Mouse (Mus musculus) R1 (cell line): ENCODE results near the gene Bhlhe40.

Experiments used
- DNase-seq: peaks from one replicate; pipeline ENCODE4 v3.0.0-alpha.2; 2018; ENCODE audit warnings: low read depth, low spot score

The Bhlhe40 gene

GRCm38 (mm10) chr6:108688344-108688743 lies 27.9 kb downstream of the Bhlhe40 start:
- DNase-seq = peak; percentile 85

GRCm38 (mm10) chr6:108692986-108693385 lies 32.6 kb downstream of the Bhlhe40 start:
- DNase-seq = no peak

- DNase-seq = no peak
Measured at GRCm38 (mm10) chr6:108694965-108695724, 34.7 kb downstream of the Bhlhe40 start.

DNA sequence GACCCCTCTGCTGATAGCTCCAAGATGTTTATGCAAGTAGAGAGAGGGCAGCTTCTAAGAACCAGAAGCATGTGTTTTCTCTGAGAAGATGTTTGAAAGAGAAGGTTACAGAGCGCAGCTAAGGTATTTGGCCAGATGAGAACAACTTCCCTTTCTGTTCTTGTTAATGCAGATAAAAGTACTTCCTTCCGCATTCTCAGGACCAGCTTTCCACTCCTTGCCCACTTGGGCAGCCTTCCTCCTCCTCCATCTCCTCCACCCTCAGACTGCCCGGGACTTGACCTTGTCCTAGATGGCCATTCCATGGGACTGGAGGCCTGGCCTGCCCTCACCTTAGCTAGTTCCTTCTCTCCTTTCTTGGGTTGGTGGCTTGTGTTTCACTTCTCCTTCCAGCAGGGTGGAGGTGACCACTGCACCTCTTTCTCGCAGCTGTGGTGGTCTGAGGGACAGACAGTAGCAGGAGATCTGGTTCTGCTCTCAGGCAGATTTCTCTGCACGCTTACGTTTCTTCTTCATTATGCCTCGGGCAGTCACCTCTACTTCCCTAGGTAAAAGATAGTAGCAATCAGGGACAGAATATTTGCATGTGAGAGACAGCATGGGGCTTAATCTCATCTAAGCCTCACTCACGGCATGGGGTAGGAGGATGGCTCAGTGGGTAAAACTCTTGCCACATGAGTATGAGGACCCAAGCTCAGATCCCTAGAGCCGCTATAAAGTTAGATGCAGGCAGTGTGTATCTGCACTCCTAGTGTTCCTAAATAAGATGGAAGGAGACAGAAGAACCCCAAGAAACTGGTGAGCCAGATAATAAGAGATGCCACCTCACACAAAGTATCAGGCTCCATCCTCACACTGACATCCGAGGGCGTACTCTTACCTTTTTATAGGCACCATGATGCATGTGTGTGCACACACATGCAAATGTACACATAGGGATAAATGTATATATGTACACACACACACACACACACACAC lies 35.7 kb downstream of the Bhlhe40 start:
- no peak for DNase-seq

- no peak for DNase-seq
Measured at GRCm38 (mm10) chr6:108696822-108697202, 36.4 kb downstream of the Bhlhe40 start.

DNA sequence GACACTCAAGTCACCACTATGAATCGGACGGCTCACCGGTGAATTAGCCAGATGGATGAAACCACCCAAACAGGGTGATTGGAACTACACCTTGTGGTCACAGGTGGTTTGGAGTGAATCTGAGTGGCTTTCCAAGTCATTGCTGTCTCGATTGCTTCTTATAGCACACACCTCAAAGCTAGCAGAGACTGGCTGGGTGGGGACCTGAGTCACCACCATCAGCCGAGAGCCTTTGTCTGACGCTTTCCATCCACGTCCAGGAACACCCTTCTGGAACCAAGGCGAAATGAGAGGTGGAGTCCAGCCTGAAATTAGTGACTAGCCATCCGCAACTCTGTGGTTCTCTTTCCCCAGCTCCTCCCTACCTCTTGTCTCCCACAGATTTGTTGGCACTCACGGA lies 36.9 kb downstream of the Bhlhe40 start:
- DNase-seq = no peak

DNA sequence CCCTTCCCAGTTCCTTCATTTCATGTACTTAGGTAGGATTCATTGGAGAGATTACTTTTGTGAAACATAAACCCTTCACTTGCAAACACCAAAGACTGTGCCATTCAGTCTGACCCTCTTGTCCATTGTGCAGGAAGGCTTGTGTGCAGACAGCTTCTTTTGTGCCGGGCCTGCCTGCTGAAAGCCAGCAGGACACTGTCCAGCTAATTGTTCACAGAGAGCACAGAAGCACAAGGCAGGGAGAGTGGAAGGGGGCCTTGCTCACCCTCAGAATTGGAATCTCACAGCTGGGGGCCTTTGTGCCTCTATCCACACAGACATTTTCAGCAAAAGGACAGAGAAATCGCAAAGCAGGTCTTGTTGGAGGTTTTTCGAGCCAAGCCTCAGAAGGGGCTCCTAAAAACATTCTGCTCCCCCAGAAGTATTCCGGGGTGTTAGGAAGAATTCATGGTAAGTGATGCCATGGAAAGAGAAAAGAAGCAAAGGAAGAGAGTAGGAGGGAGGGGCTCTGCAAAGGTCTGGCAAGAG lies 38.0 kb downstream of the Bhlhe40 start:
- DNase-seq = no peak

GRCm38 (mm10) chr6:108699679-108700078 lies 39.2 kb downstream of the Bhlhe40 start:
- DNase-seq = no peak

DNA sequence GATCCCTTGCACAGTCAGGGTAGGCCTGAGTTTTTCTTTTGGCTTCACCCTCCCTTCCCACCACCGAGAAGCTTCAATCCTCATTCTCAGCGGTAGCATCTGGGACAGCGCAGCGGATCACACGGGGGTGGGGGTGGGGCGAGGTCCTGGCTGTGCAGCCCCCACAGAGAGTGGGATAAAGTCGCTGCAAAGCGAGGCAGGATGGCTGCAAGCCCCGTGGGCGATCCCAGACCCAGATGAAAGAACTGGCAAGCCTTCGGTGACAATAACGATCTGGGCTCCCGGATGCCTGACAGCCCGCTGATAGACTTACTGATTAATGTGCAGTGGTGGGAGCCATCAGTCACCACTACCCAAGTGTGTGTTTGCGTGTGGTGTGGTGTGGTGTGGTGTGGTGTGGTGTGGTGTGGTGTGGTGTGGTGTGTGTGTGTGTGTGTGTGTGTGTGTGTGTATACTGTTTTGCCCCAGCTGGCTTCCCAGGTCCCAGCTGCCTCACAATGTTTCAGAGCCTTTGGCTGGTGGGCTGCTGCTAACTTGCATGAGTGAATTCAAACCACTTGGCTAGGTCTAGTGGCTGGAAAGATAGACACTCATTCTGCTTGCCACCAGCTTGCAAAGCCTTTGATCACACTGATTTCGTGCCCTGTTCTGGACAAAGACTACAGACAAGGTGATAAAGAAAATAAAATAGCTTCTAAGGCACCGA lies 40.4 kb downstream of the Bhlhe40 start:
- DNase-seq = no peak

- peak; percentile 85 for DNase-seq
Measured at GRCm38 (mm10) chr6:108702648-108703047, 42.2 kb downstream of the Bhlhe40 start.

- no peak for DNase-seq
Measured at GRCm38 (mm10) chr6:108703085-108703484, 42.7 kb downstream of the Bhlhe40 start.

DNA sequence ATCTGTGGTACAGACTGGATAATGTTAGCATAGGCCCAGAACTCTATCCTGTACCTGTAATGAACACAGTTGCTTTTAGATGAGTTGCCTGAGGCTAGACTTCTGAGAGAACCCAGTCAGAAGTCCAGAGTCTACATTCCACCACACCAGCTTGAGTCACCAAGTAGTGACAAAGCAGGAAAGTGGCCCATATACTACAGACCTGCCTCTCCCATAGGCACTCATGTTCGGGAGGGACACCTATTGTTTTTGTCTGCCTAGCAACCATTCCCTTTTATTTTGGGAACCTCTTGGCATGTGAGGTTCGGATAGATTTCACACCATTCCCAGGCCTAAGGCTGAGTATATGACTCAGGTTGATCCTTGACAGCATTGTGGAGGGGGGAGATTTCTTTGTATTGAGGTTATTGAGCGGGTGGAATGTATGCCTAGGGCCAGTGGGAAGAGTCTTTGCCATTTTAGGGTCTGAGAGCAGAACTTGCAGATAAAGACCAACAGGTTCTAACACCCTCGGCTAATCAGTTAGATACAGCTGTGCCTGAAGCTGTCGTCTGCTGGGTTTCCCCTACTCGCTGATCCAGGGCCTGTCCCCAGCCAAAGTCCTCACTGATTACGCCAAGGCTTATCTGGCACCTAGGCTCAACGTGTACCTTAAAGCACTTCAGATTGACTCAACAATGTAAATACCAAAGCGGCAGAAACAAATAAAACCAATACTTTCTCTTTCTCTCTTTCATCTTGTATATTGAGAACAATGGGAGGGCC lies 44.1 kb downstream of the Bhlhe40 start:
- no peak for DNase-seq

DNA sequence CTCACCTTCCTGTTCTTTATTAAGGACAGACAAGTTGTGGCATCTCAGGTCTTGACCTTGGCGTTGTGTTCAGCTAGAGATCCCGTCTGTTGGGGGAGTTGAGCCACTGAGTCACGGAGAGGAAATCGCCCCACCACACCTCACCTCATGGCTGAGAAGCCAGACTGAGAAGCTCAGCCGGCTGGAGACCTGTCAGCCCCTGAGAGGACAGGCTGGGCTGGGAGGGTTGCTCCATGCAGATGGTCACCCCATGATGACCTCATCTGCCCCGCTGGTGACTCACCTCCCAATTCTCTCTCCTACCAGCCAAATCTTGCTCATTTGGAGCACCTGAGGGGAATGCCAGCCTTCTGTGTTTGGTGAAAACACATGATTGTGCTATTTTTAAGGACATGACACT lies 45.5 kb downstream of the Bhlhe40 start:
- DNase-seq = peak; percentile 93

GRCm38 (mm10) chr6:108706994-108707645 lies 46.7 kb downstream of the Bhlhe40 start:
- no peak for DNase-seq

DNA sequence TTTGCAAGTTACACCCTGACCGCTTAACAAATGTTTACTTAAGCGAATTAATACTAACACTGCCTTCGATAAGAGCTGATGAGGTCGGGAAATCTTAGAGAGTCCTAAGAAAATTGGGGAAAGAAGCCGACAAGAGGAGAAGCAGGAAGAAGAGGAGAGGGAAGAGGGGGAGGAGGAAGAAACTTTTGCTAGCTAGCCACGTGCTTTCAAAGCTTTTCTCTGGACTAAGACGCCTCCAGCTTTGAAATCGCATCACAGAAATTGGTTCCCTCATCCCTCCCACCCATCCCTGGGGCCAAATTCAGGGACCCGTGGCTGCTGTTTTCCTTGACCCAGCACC lies 48.7 kb downstream of the Bhlhe40 start:
- DNase-seq = no peak

DNA sequence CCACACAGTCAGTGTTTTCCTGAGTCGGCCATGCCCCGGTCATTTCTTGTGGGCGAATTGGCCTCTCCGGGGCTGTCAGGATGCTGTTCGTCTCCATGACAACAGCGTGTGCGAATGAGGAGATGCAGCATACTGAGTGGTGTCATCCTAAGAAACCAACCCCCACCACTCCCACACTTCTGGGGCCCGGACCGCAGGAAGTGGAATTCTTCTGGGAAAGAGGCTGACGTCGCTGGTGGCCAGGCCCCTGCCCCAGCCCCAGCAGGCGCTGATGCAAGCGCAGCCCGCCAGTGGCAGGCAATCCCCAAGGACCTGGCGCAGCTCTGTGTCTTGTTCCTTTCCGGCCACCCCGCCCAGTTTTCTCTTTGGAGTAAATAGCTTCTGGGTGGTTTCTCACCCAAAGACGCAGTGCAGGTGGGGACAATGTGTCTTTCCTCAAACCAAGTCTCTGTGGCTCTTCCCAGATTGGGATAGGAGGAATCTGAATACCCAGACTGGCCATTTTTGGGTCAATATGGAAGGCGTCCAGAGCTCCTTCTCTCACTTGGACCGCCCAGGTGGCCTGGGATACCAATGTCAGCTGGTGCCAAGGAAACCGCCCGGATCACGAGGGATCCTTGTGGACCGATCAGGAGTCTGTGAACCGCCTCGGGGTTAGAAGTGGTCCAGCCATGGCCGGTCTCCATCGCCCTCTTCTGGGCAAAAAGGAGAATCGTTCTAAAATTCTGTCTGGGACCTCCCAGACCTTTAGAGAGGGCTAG lies 49.2 kb downstream of the Bhlhe40 start:
- DNase-seq = peak; percentile 96

- peak; percentile 52 for DNase-seq
Measured at GRCm38 (mm10) chr6:108710667-108711066, 50.2 kb downstream of the Bhlhe40 start.

DNA sequence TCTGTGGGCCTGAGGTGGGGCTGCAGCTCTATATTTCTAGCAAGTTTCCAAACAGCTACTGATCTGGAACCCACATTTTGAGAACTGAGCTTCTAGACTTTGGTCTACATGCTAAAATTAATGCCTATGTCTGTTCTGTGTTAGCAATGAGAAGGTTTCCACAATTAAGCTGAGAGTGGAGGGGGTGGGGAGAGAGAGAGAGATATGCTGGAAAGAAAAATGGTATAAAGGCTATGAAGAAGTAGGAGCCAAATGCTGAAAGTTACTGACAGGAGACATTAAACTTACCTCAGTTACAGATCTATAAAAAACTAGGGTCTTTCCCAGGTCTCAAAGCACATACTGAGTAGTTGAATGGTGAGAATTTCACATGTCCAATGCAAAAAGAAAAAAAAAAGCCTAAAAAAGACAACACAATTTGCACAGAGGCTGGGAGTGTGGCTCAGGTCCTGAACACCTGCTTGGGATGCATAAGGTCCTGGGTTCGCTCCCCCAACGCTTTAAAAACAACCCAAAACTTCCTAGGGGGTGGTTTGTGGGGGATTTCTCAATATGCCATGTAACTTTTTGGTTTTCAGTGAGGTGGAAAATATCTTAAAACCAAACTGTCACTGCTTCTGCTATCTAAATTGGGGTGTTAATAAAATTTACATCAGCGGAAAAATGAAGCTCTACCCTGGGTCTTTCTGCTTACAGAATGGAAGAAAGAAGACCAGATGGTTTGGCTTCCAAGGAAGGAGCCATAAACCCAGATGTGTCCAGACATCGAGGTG lies 50.9 kb downstream of the Bhlhe40 start:
- DNase-seq = no peak

DNA sequence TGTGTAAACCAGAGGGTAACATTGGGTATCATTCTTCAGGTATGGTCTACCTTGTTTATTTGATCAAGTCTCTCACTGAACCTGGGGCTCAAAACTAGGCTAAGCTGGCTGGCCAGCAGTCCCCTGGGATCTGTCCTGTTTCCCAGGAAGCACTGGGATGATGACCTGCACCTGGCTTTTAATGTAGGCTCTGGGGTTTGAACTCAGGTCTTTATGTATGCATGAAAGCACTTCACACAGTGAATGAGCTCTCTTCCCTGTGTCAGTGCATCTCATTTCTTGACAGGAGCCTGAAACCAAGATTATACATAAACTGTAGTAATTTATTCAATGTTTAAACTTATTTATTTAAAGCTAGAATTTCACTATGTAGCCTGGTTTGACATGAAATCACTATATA lies 51.7 kb downstream of the Bhlhe40 start:
- DNase-seq = no peak
